Mouse (Mus musculus) limb, embryonic 11.5 days (tissue): Measurements from ENCODE around the gene Sparc. TPM values are rescaled to one million over a fixed set of nuclear protein-coding genes. Genes with fewer than 3 reads are reported as not detected.

Experiments
- ATAC-seq: fragments of 200-750 bp; cut with Nextera tagmentation; 2 replicates; pipeline ENCODE4 v1.8.0; 2017; ENCODE audit warnings: low read depth; ENCODE audit not compliant: insufficient number of reproducible peaks, low FRiP score, low TSS enrichment
- DNase-seq: peaks from one replicate; pipeline ENCODE4 v3.0.0-alpha.2; 2015; ENCODE audit warnings: low spot score
- H3K27ac ChIP-seq: fragments of 300-500 bp; sonication (generic); replicated peaks from 2 replicates; pipeline ENCODE4 v1.5.1; 2014; ENCODE audit warnings: low read depth, mild to moderate bottlenecking, low read length
- H3K27me3 ChIP-seq: fragments of 300-500 bp; sonication (generic); 2 replicates; pipeline ENCODE4 v1.6.1; 2014; ENCODE audit warnings: mild to moderate bottlenecking, low read length, mixed read lengths; ENCODE audit not compliant: control insufficient read depth, insufficient read depth
- H3K36me3 ChIP-seq: fragments of 300-500 bp; sonication (generic); 2 replicates; pipeline ENCODE4 v1.6.1; 2014; ENCODE audit warnings: mild to moderate bottlenecking, low read length, moderate library complexity, mixed read lengths; ENCODE audit not compliant: control insufficient read depth, insufficient read depth
- H3K4me1 ChIP-seq: fragments of 300-500 bp; sonication (generic); 2 replicates; pipeline ENCODE4 v1.6.1; 2014; ENCODE audit warnings: low read length, mixed read lengths; ENCODE audit not compliant: control insufficient read depth, insufficient read depth
- H3K4me2 ChIP-seq: fragments of 300-500 bp; sonication (generic); 2 replicates; pipeline ENCODE4 v1.6.1; 2014; ENCODE audit warnings: low read depth, mild to moderate bottlenecking, moderate library complexity; ENCODE audit not compliant: severe bottlenecking
- H3K4me3 ChIP-seq: fragments of 300-500 bp; sonication (generic); 2 replicates; pipeline ENCODE4 v1.5.1; 2014; ENCODE audit warnings: low read depth, low read length
- H3K9ac ChIP-seq: fragments of 300-500 bp; sonication (generic); 2 replicates; pipeline ENCODE4 v1.6.1; 2014; ENCODE audit warnings: mild to moderate bottlenecking, low read length
- H3K9me3 ChIP-seq: fragments of 300-500 bp; sonication (generic); 2 replicates; pipeline ENCODE4 v1.6.1; 2016; ENCODE audit warnings: low read length; ENCODE audit not compliant: control insufficient read depth
- WGBS: fragments of 180-500 bp; shearing (Covaris S2); extraction: QIAGEN DNeasy Blood & Tissue Kit; methylation state at CpG from one replicate; pipeline ENCODE4 v1.1.7; 2014; 5-methylcytosine and 5-hydroxymethylcytosine counted together
- polyA plus RNA-seq: library from polyadenylated mRNA; unstranded; fragments of >200 nt; fragmentation: Nextera tagmentation; extraction: Ambion mirVana; gene quantifications from 2 replicates; pipeline ENCODE4 v1.2.1, GENCODE M21; 2014

Sparc gene
- polyA plus RNA-seq, 1 experiment from 2014 or later: 249 TPM

- Histone ChIP-seq H3K27me3 (no peaks in the 10 kb centered on the region), H3K9ac (no peak overlapping the region), H3K4me2 (no peak overlapping the region), H3K27ac (no peak overlapping the region), H3K4me1 (peaks cover 3% of the 10 kb centered on the region; the same call in 1 of the 2 replicates), H3K9me3 (no peaks in the 10 kb centered on the region), H3K4me3 (no peak overlapping the region), H3K36me3 (no peaks in the 10 kb centered on the region)
- ATAC-seq (no peak), DNase-seq (no peak)
- WGBS: 87% methylated on average over 10 of the region's 10 CpGs
These were observed 41.7 kb upstream of the Sparc start for GRCm38 (mm10) chr11:55464707-55465106.

GRCm38 (mm10) chr11:55462149-55462548 is 39.2 kb upstream of the Sparc start:
- WGBS: 95% methylated on average over 9 of the region's 9 CpGs
- H3K9ac ChIP-seq: no peak overlapping the region
- H3K4me3 ChIP-seq: no peak overlapping the region
- ATAC-seq (no peak), DNase-seq (no peak)
- H3K27ac ChIP-seq: no peak overlapping the region
- H3K4me1 ChIP-seq: peaks cover 3% of the 10 kb centered on the region; the same call in 1 of the 2 replicates
- H3K4me2 ChIP-seq: no peak overlapping the region
- H3K9me3 ChIP-seq: no peaks in the 10 kb centered on the region
- no peaks in the 10 kb centered on the region for H3K27me3 ChIP-seq
- no peaks in the 10 kb centered on the region for H3K36me3 ChIP-seq

- H3K4me1 ChIP-seq: peaks cover 3% of the 10 kb centered on the region; the same call in 1 of the 2 replicates
- no peaks in the 10 kb centered on the region for H3K27me3 ChIP-seq
- H3K4me2 ChIP-seq: peak within 1 kb of the TSS; percentile 84
- ATAC-seq (peak; percentile 92), DNase-seq (peak; percentile 93)
- H3K36me3 ChIP-seq: no peaks in the 10 kb centered on the region
- peak within 1 kb of the TSS; percentile 58 for H3K9ac ChIP-seq
- no peaks in the 10 kb centered on the region for H3K9me3 ChIP-seq
- under 1% methylated on average over 36 of the region's 36 CpGs for WGBS
- H3K27ac ChIP-seq: no peak within 1 kb of the TSS
- H3K4me3 ChIP-seq: peak within 1 kb of the TSS; percentile 75
These were observed 38.1 kb upstream of the Sparc start, which contains the start of gene Atox1 for GRCm38 (mm10) chr11:55461019-55461645. Atox1 (minus strand) TSS chr11:55461239.

GRCm38 (mm10) chr11:55460559-55461018 is 37.6 kb upstream of the Sparc start:
- under 1% methylated on average over 17 of the region's 17 CpGs for WGBS

GRCm38 (mm10) chr11:55459850-55460558 is 37.0 kb upstream of the Sparc start:
- ATAC-seq: no peak
- no peaks in the 10 kb centered on the region for H3K36me3 ChIP-seq
- peak overlapping the region; percentile 75 for H3K4me3 ChIP-seq
- H3K4me2 ChIP-seq: peak overlapping the region; percentile 84
- H3K27me3 ChIP-seq: no peaks in the 10 kb centered on the region
- DNase-seq: peak; percentile 33
- WGBS: 27% methylated on average over 3 of the region's 3 CpGs
- H3K9ac ChIP-seq: peak overlapping the region; percentile 58
- H3K9me3 ChIP-seq: no peaks in the 10 kb centered on the region
- H3K27ac ChIP-seq: no peak overlapping the region
- H3K4me1 ChIP-seq: peaks cover 3% of the 10 kb centered on the region; the same call in 1 of the 2 replicates

More at GRCm38 (mm10) chr11:55460559-55461018, 37.6 kb upstream of the Sparc start:
- Histone ChIP-seq H3K9me3 (no peaks in the 10 kb centered on the region), H3K27me3 (no peaks in the 10 kb centered on the region), H3K4me1 (peaks cover 3% of the 10 kb centered on the region; the same call in 1 of the 2 replicates), H3K36me3 (no peaks in the 10 kb centered on the region), H3K27ac (no peak overlapping the region), H3K4me3 (peak overlapping the region; percentile 75), H3K9ac (peak overlapping the region; percentile 58), H3K4me2 (peak overlapping the region; percentile 84)
- peak; percentile 64; the same call in 1 of the 2 replicates for ATAC-seq
- DNase-seq: peak; percentile 36

GRCm38 (mm10) chr11:55458501-55458900 is 35.5 kb upstream of the Sparc start:
- no peak overlapping the region for H3K27ac ChIP-seq
- no peak overlapping the region for H3K4me2 ChIP-seq
- peaks cover 3% of the 10 kb centered on the region; the same call in 1 of the 2 replicates for H3K4me1 ChIP-seq
- H3K36me3 ChIP-seq: no peaks in the 10 kb centered on the region
- ATAC-seq (no peak), DNase-seq (no peak)
- H3K4me3 ChIP-seq: no peak overlapping the region
- no peaks in the 10 kb centered on the region for H3K27me3 ChIP-seq
- H3K9me3 ChIP-seq: no peaks in the 10 kb centered on the region
- WGBS: 58% methylated on average over 4 of the region's 4 CpGs
- H3K9ac ChIP-seq: no peak overlapping the region

- no peaks in the 10 kb centered on the region for H3K4me1 ChIP-seq
- H3K9me3 ChIP-seq: no peaks in the 10 kb centered on the region
- no peak overlapping the region for H3K4me3 ChIP-seq
- H3K36me3 ChIP-seq: no peaks in the 10 kb centered on the region
- H3K9ac ChIP-seq: no peak overlapping the region
- ATAC-seq (no peak), DNase-seq (no peak)
- H3K27me3 ChIP-seq: no peaks in the 10 kb centered on the region
- 80% methylated on average over 2 of the region's 2 CpGs for WGBS
- no peak overlapping the region for H3K27ac ChIP-seq
- H3K4me2 ChIP-seq: no peak overlapping the region
These were observed 32.2 kb upstream of the Sparc start for GRCm38 (mm10) chr11:55455166-55455565.

- H3K27ac ChIP-seq: no peak overlapping the region
- H3K27me3 ChIP-seq: no peaks in the 10 kb centered on the region
- no peak overlapping the region for H3K9ac ChIP-seq
- DNase-seq (no peak), ATAC-seq (no peak)
- H3K9me3 ChIP-seq: no peaks in the 10 kb centered on the region
- H3K4me1 ChIP-seq: no peaks in the 10 kb centered on the region
- H3K36me3 ChIP-seq: no peaks in the 10 kb centered on the region
- no peak overlapping the region for H3K4me3 ChIP-seq
- no peak overlapping the region for H3K4me2 ChIP-seq
- WGBS: 94% methylated on average over 4 of the region's 4 CpGs
These were observed 30.7 kb upstream of the Sparc start for GRCm38 (mm10) chr11:55453640-55454039.
